Mouse (Mus musculus) left cerebral cortex, postnatal 25 days (tissue): ENCODE data around the gene Thsd4. TPM values are rescaled to one million over a fixed set of nuclear protein-coding genes. Genes with fewer than 3 reads are reported as not detected.

Experiments used
- DNase-seq, 2 experiments: peaks; one replicate each; pipeline ENCODE4 v3.0.0; 2022; ENCODE audit warnings: low spot score in 2 of 2, mixed read lengths in 1 of 2
- intact Hi-C: fragments of 180-260 bp; cut with DNase I; formaldehyde crosslinking; loops from one replicate; pipeline ENCODE4 v1.15.1; 2025
- total RNA-seq, 2 experiments: library from RNA; stranded (reverse); gene quantifications; 2 replicates each; pipeline ENCODE4 v1.2.3; 2021

The Thsd4 gene
- total RNA-seq, 2 experiments from 2014 or later, result 4.7 to 6.2 TPM

GRCm38 (mm10) chr9:60400001-60400400 lies 121.8 kb downstream of the Thsd4 start:
- DNase-seq, result no peak
- intact Hi-C loops, result no loop called here

- DNase-seq, result no peak
- intact Hi-C loops, result no loop called here
These were observed 123.8 kb downstream of the Thsd4 start for GRCm38 (mm10) chr9:60398073-60398472.

DNA sequence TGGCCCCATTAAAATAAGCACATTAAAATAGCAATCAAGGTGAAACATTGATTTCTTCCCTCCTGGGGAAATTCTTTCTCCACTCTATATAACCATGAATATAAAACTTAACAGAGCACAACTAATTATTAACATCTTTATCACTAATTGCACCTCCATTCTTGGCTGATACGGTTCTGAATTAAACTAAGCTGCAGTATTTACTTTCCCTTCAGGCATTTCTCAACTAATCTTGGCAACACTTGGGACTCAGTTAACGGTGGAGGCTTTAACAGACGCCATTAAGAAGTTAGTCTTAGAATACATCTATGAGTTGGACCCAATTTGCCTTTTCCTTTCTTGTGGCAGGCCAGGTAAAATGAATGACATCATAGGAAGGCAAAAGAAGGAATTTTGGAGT lies 125.8 kb downstream of the Thsd4 start:
- intact Hi-C loops, result no loop called here
- DNase-seq, result no peak

DNA sequence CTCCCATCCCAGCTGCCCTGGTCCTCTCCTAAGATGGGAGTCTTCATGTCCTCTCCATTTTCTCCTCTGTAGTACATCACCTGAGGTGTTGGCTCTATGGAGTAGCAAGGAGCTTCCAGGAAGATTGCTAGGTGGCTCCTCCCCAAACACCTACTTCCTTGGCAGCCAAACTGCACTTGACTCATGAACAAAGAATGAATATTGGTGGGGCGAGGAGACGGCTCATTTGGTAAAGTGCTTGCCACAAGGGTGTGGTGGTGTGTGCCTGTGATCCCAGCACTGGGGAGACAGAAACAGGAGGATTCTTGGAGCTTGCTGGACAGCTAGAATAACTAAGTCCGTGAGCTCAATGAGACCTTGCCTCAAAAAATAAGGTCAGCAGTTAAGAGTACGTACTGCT lies 128.9 kb downstream of the Thsd4 start:
- intact Hi-C loops, result no loop called here

DNA sequence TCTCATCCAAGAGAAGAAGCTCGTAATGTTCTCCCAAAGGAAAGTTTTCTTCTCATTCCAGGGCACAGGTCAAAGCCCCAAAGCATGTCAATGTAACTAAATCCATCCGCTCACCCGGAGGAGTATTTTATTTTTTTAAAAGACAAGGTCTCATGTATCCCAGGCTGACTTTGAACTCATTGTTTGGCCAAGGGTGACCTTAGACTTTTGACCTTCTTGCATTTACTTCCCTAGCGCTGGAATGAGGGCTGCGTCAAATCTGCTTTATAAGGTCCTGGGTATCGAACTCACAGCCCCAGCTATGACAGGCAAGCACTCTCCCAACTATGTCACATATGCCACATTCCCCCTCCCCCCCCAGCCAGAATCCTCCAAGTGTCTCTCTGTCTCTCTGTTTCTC lies 137.1 kb downstream of the Thsd4 start:
- intact Hi-C loops, result no loop called here
- no peak for DNase-seq

More for the DNA sequence above, 128.9 kb downstream of the Thsd4 start:
- no peak for DNase-seq

DNA sequence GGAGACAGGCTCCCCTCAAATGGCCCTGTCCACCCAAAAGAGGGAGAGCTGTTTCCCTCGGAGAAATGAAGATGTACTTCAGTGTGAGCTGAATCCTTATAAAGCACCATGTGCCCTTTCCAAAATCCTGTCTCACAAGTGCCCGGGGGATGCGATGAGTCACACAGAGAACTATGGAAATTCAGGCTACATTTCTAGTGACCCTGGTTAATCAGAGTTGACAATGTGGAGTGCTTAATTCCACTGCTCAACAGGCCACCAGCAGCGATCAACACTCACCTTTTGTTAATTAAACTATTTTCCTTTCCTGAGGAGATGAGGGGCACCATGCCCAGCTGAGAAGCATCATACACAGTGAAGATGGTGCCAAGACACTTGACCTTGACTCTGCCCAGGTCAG lies 138.9 kb downstream of the Thsd4 start:
- DNase-seq, result peak; percentile 2 to 19
- intact Hi-C loops, result no loop called here

DNA sequence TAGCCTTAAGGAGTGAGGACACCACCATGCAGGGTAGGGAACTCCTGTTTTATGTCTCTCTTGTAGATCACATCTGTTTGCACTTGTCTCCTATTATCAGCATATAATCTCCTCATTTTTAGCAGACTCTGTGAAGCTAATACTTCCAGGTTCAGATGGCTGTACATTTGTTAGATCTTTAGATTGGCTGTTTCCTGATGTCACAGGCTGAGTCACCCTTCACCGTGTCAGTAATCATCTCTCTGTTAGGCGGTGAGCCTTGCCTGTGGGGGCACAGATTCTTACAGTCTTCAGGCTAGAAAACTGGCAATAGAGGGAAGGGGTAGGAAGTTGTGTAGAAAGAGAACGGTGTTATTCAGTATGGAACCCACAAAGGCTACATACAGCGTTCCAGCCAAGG lies 139.3 kb downstream of the Thsd4 start:
- DNase-seq, result peak; percentile 3 to 46
- intact Hi-C loops, result no loop called here

DNA sequence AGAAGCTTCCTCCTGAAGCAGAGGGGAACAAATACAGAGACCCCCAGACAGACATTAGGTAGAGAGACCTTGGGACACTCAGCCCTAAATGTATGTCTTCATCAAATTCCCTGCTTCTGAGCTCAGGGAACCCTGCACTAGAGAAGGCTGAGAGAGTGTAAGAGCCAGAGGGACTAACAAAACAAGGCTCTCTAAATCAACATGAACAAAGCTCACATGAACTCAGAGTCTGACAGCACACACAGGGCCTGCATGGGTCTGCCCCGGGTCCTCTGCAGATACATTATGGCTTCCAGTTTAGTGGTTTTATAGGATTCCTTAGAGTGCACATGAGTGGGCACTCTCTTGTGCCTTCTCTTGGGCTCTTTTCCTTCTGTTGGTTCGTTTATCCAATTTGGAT lies 140.8 kb downstream of the Thsd4 start:
- intact Hi-C loops, result no loop called here
- DNase-seq, result no peak

- intact Hi-C loops, result no loop called here
- DNase-seq, result no peak
These were observed 141.3 kb downstream of the Thsd4 start for GRCm38 (mm10) chr9:60380550-60380949.

DNA sequence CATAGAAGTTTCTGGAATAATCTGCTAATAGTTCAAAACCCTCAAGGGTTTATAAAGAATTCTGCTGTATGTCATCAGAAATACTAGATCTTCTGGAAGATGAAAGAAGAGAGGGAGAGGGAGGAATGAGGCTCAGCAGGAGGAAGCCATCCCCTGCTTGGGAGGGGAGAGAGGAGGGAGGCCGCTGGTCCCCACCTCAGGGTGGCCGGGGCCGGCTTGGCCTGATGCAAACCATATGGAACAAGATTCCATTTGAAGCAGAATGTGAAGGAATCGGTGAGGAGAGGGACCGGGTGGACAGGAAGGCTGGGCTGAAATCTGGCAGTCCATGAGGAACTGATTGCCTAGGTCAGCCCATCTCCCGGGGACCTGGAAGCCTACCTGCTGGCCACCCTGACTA lies 143.6 kb downstream of the Thsd4 start:
- intact Hi-C loops, result no loop called here
- no peak for DNase-seq

DNA sequence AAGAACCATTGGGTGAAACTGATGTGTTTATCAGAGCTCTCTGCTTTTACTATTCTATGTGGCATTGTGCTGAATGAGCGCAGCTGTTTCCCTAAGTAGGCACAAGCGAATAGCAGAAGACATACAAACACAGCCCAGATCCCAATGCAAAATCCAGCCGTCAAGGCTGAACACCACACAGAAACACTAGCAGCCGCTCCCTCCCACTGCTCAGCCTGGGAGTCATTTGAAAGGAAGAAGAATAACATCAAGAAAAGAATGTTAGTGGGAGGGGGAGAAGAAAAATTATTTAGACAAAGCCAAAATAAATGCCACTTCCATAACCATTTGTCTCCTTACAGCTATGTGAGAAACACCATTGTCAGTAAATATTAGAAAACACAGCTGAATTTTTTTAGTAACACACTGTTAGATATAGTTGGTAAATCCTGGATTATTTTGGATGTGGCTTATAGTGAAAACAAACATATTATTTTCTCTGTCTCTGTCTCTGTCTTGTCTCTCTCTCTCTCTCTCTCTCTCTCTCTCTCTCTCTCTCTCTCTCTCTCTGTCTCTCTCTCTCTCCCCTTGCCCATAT lies 148.6 kb downstream of the Thsd4 start:
- peak; percentile 6 to 49 for DNase-seq
- intact Hi-C loops, result no loop called here

- intact Hi-C loops, result no loop called here
- no peak for DNase-seq
These were observed 153.3 kb downstream of the Thsd4 start for GRCm38 (mm10) chr9:60368516-60368915.

DNA sequence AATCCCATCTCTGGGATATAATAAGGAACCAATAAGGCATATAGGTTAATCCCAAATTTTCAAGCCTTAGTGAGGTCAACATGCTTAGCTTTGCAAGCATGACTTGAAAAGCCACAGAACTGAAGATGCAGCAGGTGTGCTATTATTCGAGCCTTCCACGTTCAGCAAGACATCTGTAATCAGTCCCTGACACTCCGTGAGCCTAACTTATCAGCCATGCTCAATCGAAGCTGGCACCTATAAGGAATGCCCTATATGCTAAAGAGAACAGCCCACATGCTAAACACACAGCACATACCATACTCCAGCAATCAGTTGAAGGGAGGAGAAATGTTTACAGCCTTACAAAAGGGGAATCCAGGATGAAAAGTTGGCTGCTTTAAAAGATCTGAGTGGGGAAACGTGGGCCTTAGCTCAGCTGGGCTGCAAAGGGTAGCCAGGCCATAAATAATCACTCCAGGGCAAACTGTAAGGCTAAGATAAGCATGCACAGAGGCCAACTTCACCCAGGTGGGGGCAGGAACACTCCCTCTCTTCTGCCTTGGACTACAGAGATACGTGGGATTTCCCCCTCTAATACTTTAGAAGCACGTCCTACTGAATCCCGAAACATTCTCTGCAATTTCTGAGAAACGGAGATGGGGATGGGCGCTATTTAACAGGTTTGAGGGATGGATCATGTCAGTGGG lies 154.1 kb downstream of the Thsd4 start:
- DNase-seq, result no peak
- intact Hi-C loops, result no loop called here

DNA sequence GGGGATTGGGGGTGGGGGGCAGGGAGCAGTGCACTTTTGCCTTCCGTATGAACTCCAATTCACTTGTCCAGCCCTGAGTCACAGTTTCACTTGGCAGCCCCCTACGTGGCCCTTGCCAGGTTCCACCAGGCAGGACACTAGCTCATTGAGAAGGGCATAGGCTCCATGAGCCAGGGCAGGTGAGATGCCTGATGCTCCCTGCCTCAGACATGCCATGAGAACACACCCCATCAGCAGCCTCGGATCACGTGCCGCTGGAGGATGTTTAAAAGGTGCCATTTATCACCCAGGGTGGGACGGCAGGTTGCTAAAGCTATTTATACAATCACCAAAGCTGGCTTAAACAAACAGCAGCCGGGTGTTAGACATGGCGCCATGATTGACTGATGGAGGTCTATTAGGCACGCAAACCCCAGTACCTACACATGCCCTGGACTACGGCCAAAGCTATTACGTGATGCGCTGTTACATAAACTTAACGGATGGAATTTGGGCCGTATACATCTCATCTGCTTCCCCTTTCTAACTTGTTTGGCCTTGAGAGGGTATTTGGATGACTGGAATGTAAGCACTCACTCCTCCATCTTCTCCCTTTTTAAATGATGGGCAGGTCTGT lies 157.6 kb downstream of the Thsd4 start:
- intact Hi-C loops, result no loop called here
- DNase-seq, result no peak

- DNase-seq, result no peak
- intact Hi-C loops, result no loop called here
These were observed 169.5 kb downstream of the Thsd4 start for GRCm38 (mm10) chr9:60352351-60352750.

GRCm38 (mm10) chr9:60351153-60351552 lies 170.7 kb downstream of the Thsd4 start:
- intact Hi-C loops, result no loop called here
- no peak for DNase-seq

DNA sequence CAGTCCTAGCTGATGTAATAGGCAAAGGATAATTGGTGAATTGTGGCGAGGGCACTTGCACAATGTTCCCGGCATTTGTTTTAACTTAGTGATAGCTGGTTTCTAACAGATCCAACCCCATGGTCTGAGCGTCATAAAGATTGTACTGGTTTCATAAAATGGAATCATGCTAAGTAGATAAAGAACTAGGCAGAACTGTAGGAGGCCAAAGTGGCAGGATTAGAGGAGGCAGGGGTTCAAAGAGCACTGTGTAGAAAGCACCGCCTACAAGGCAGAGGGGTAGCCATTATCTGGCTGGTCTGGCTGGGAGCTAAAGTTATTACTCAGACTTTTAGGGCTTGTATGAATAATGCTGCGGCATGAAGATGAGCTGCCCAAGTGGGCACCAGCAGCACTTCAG lies 185.7 kb downstream of the Thsd4 start:
- intact Hi-C loops, result no loop called here
- no peak for DNase-seq

DNA sequence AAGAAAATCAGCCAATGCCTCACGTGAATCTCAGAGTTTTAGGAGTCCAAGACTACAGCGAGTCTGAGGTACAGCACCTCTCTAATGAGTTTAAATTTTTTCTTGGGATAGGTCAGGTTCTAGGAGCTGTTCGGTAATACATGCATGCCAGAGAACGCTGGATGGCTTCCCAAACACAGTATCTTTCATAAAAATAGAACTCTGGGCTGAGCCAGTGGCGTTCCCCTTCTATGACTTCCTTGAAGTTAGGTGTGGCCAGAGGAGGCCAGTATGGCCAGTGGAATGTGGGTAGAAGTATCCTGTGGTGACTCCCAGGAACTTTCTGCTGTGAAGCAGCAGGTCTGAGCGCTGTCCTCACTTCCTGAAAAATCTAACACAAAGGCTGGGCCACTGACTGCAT lies 186.4 kb downstream of the Thsd4 start:
- intact Hi-C loops, result no loop called here
- DNase-seq, result no peak

DNA sequence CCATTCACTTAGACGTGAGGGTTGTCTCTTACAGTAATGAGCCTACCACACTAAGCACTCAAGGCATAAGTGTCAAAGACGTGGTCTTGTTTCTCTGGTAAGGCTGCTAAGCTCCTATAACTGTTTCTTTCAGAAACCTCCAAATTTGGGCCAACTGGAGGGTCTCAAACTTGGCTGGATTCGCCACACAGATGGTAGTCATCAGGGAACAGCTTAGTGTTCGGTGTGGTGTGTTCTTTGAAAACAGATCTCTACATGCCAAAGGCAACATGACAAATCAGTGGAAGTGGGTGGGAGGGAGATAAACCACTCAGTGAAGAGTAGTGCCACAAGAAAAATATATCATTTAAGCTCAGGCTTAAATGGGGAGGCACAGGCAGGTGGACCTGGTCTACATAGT lies 191.9 kb downstream of the Thsd4 start:
- intact Hi-C loops, result no loop called here

DNA sequence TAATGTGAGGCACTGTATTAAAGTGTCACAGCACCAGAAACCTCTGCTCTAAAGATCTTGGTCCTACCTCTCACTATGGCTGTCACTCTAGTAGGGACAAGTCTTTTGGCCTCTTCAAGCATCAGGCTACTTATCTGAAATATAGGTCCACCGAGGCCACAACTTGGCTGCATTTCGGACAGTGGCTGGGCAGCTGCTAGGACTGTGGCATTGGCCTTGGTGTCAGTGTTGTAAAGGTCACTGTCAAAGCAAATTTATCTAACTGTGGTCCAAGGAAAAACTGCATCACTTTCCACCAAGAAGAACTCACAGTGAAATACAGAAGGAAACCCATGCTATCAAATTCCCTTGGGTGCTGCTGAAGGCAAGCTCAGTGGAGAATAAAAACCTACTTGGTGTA lies 197.1 kb downstream of the Thsd4 start:
- intact Hi-C loops, result no loop called here
- no peak for DNase-seq

More for the DNA sequence above, 191.9 kb downstream of the Thsd4 start:
- no peak for DNase-seq

- DNase-seq, result peak in 1 of 2 experiments; percentile 49
- intact Hi-C loops, result no loop called here
These were observed 198.4 kb downstream of the Thsd4 start for GRCm38 (mm10) chr9:60323435-60323834.
